Mouse (Mus musculus): ENCODE data around the gene Utp14b. TPM values are rescaled to one million over a fixed set of nuclear protein-coding genes. Genes with fewer than 3 reads are reported as not detected.

The Utp14b gene
- polyA plus RNA-seq, 1 experiment from 2014 or later: 1.8 TPM

DNA sequence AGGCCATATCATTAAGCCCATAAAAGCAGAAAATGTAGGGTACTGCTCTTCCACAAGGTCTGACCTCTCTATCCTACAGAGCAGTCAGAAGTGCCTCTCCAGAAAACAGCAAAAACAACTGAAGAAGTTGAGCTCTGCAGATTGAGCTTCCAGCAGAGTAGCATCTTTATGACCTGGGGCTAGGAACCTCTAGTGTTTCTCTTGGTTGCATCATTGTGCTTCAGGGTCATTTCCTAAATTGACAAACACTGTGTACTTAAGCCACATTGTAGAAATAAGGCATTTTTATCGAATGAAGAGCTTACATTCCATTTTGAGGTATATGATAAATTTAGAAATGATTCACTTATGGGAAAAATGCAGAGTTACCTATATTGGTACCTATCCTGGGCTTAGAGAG is 8.7 kb downstream of the Utp14b start:
- Histone ChIP-seq H3K36me3 (ENCODE audit: control insufficient read depth, insufficient read depth, low read length) (peaks cover 13% of the 10 kb centered on the region; the same call in 1 of the 2 replicates), H3K4me3 (ENCODE audit: low read length) (no peak overlapping the region), H3K9me3 (ENCODE audit: control insufficient read depth, low read length) (no peaks in the 10 kb centered on the region), H3K9ac (ENCODE audit: low read depth, low read length) (no peak overlapping the region), H3K27me3 (replicated peaks; ENCODE audit: control insufficient read depth, insufficient read depth, low read length) (no peaks in the 10 kb centered on the region), H3K4me2 (ENCODE audit: low read length) (no peak overlapping the region), H3K4me1 (ENCODE audit: control insufficient read depth, insufficient read depth, low read depth, low read length) (no peaks in the 10 kb centered on the region), H3K27ac (ENCODE audit: low read depth, low read length) (no peak overlapping the region)
- ATAC-seq: no peak
- 95% methylated on average over 1 of the region's 1 CpGs for WGBS

DNA sequence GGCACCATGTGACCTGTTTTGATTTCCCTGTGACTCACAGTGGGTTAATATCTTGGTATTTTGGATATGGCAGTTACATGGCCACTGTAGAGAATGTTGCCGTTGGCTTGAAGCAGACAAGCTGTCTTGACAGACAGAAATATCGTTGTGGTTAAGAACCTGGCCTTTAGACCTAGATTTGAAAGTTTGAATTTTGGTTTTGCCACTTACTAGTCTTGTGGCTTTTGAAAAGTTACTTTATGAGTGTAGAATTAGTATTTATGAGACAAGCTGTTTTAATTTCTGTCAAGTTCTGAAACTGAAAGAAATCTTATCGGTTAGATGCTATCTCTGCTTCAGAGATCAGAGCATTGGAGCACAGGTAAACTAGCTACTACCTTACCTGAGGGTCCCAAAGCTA is 24.5 kb downstream of the Utp14b start:
- Histone ChIP-seq H3K4me2 (ENCODE audit: low read length) (no peak overlapping the region), H3K27ac (ENCODE audit: low read depth, low read length) (no peak overlapping the region), H3K4me1 (ENCODE audit: control insufficient read depth, insufficient read depth, low read depth, low read length) (no peaks in the 10 kb centered on the region), H3K27me3 (replicated peaks; ENCODE audit: control insufficient read depth, insufficient read depth, low read length) (no peaks in the 10 kb centered on the region), H3K36me3 (ENCODE audit: control insufficient read depth, insufficient read depth, low read length) (no peaks in the 10 kb centered on the region; the same call in 1 of the 2 replicates), H3K4me3 (ENCODE audit: low read length) (no peak overlapping the region), H3K9ac (ENCODE audit: low read depth, low read length) (no peak overlapping the region), H3K9me3 (ENCODE audit: control insufficient read depth, low read length) (no peaks in the 10 kb centered on the region)
- no peak for ATAC-seq
- WGBS: 95% methylated on average over 3 of the region's 3 CpGs

- Histone ChIP-seq H3K9me3 (ENCODE audit: control insufficient read depth, low read length) (no peaks in the 10 kb centered on the region), H3K4me1 (ENCODE audit: control insufficient read depth, insufficient read depth, low read depth, low read length) (no peaks in the 10 kb centered on the region), H3K36me3 (ENCODE audit: control insufficient read depth, insufficient read depth, low read length) (no peaks in the 10 kb centered on the region; the same call in 1 of the 2 replicates), H3K27me3 (replicated peaks; ENCODE audit: control insufficient read depth, insufficient read depth, low read length) (no peaks in the 10 kb centered on the region), H3K9ac (ENCODE audit: low read depth, low read length) (no peak overlapping the region), H3K4me2 (ENCODE audit: low read length) (no peak overlapping the region), H3K4me3 (ENCODE audit: low read length) (no peak overlapping the region), H3K27ac (ENCODE audit: low read depth, low read length) (no peak overlapping the region)
- no peak for ATAC-seq
- 89% methylated on average over 8 of the region's 8 CpGs for WGBS
These were observed 26.3 kb downstream of the Utp14b start for GRCm38 (mm10) chr1:78684128-78684527.

- Histone ChIP-seq H3K36me3 (ENCODE audit: control insufficient read depth, insufficient read depth, low read length) (peaks cover 4% of the 10 kb centered on the region), H3K9me3 (ENCODE audit: control insufficient read depth, low read length) (no peaks in the 10 kb centered on the region), H3K9ac (ENCODE audit: low read depth, low read length) (no peak overlapping the region), H3K27me3 (replicated peaks; ENCODE audit: control insufficient read depth, insufficient read depth, low read length) (no peaks in the 10 kb centered on the region), H3K4me3 (ENCODE audit: low read length) (no peak overlapping the region), H3K4me2 (ENCODE audit: low read length) (no peak overlapping the region), H3K4me1 (ENCODE audit: control insufficient read depth, insufficient read depth, low read depth, low read length) (no peaks in the 10 kb centered on the region), H3K27ac (ENCODE audit: low read depth, low read length) (no peak overlapping the region)
- peak; percentile 63; the same call in 1 of the 2 replicates for ATAC-seq
These were observed 29.0 kb downstream of the Utp14b start for GRCm38 (mm10) chr1:78686872-78687271.

- 90% methylated on average over 7 of the region's 7 CpGs for WGBS
- no peak overlapping the region for H3K9ac ChIP-seq (ENCODE audit: low read depth, low read length)
- H3K4me3 ChIP-seq (ENCODE audit: low read length): no peak overlapping the region
- H3K27me3 ChIP-seq (replicated peaks; ENCODE audit: control insufficient read depth, insufficient read depth, low read length): no peaks in the 10 kb centered on the region
- ATAC-seq: no peak
- no peak overlapping the region for H3K4me2 ChIP-seq (ENCODE audit: low read length)
- H3K27ac ChIP-seq (ENCODE audit: low read depth, low read length): no peak overlapping the region
- no peaks in the 10 kb centered on the region for H3K9me3 ChIP-seq (ENCODE audit: control insufficient read depth, low read length)
- no peaks in the 10 kb centered on the region for H3K4me1 ChIP-seq (ENCODE audit: control insufficient read depth, insufficient read depth, low read depth, low read length)
- H3K36me3 ChIP-seq (ENCODE audit: control insufficient read depth, insufficient read depth, low read length): peaks cover 4% of the 10 kb centered on the region; the same call in 1 of the 2 replicates
These were observed 30.3 kb downstream of the Utp14b start for GRCm38 (mm10) chr1:78688149-78688548.

DNA sequence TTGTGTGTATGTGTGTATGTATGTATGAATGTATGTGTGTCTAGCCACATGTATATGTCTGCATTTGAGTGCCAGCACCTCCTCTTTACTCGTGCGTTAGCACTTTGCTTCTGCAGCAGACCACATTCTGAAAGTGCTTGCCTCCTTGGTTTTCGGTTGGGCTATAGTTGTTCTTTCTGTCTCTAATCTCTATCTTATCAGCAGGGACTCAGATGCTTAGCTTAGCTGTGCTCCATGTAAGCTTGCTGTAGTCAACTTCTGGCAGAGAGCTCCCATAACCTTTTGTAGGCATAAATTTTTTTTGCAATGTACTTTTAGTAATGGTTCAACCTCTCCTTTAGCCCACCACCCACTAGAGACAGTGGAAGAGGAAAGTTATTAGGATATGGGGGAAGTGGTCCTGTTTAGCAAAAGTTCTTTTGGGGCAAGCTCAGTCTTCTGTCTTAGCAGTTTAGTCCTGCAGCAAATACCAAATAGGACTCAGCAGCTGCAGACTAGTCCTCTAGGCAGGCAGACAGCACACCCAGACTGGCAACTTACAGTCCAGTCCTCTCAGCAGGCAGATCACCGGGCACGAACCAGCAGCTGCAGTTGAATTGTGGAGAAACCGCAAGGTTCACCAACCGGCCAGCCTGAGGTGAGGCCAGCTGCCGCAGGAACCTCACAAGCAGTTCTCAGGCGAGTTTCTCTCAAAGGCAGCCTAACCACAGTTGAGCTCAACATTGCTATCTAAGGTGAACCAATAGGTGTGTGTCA is 36.8 kb downstream of the Utp14b start:
- H3K4me2 ChIP-seq (ENCODE audit: low read length): no peak overlapping the region
- no peak overlapping the region for H3K27ac ChIP-seq (ENCODE audit: low read depth, low read length)
- peaks cover 27% of the 10 kb centered on the region for H3K36me3 ChIP-seq (ENCODE audit: control insufficient read depth, insufficient read depth, low read length)
- H3K27me3 ChIP-seq (replicated peaks; ENCODE audit: control insufficient read depth, insufficient read depth, low read length): no peaks in the 10 kb centered on the region
- no peak overlapping the region for H3K9ac ChIP-seq (ENCODE audit: low read depth, low read length)
- no peak for ATAC-seq
- H3K4me1 ChIP-seq (ENCODE audit: control insufficient read depth, insufficient read depth, low read depth, low read length): no peaks in the 10 kb centered on the region
- 95% methylated on average over 9 of the region's 9 CpGs for WGBS
- H3K4me3 ChIP-seq (ENCODE audit: low read length): no peak overlapping the region
- H3K9me3 ChIP-seq (ENCODE audit: control insufficient read depth, low read length): no peaks in the 10 kb centered on the region

GRCm38 (mm10) chr1:78696305-78696704 is 38.5 kb downstream of the Utp14b start:
- no peak for ATAC-seq
- WGBS: 93% methylated on average over 2 of the region's 2 CpGs
- Histone ChIP-seq H3K27me3 (replicated peaks; ENCODE audit: control insufficient read depth, insufficient read depth, low read length) (no peaks in the 10 kb centered on the region), H3K9ac (ENCODE audit: low read depth, low read length) (no peak overlapping the region), H3K27ac (ENCODE audit: low read depth, low read length) (no peak overlapping the region), H3K4me2 (ENCODE audit: low read length) (no peak overlapping the region), H3K4me3 (ENCODE audit: low read length) (no peak overlapping the region), H3K9me3 (ENCODE audit: control insufficient read depth, low read length) (no peaks in the 10 kb centered on the region), H3K4me1 (ENCODE audit: control insufficient read depth, insufficient read depth, low read depth, low read length) (no peaks in the 10 kb centered on the region), H3K36me3 (ENCODE audit: control insufficient read depth, insufficient read depth, low read length) (peaks cover 29% of the 10 kb centered on the region)

DNA sequence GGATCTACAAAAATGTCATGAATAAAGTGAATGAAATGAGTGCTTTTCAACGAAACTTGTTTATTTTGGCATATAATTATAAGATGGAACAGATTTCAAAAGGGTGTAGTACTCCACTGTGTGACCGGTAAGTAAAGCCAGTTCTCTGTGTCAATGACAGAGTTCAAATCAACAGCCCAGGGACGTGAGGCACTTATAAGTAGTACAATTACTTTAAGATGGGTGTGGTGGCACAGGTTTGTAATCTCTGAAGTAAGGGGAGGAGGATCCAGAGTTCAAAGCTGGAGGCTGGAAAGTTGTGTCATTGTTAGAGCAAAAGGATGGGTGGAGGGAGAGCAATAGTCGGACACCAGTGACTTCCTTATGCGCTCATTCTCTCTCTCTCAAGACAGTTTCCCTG is 39.1 kb downstream of the Utp14b start:
- ATAC-seq: no peak
- no peak overlapping the region for H3K9ac ChIP-seq (ENCODE audit: low read depth, low read length)
- no peaks in the 10 kb centered on the region for H3K9me3 ChIP-seq (ENCODE audit: control insufficient read depth, low read length)
- H3K4me2 ChIP-seq (ENCODE audit: low read length): no peak overlapping the region
- peaks cover 35% of the 10 kb centered on the region for H3K36me3 ChIP-seq (ENCODE audit: control insufficient read depth, insufficient read depth, low read length)
- H3K4me3 ChIP-seq (ENCODE audit: low read length): no peak overlapping the region
- H3K27ac ChIP-seq (ENCODE audit: low read depth, low read length): no peak overlapping the region
- H3K27me3 ChIP-seq (replicated peaks; ENCODE audit: control insufficient read depth, insufficient read depth, low read length): no peaks in the 10 kb centered on the region
- H3K4me1 ChIP-seq (ENCODE audit: control insufficient read depth, insufficient read depth, low read depth, low read length): no peaks in the 10 kb centered on the region
- WGBS: 89% methylated on average over 5 of the region's 5 CpGs

DNA sequence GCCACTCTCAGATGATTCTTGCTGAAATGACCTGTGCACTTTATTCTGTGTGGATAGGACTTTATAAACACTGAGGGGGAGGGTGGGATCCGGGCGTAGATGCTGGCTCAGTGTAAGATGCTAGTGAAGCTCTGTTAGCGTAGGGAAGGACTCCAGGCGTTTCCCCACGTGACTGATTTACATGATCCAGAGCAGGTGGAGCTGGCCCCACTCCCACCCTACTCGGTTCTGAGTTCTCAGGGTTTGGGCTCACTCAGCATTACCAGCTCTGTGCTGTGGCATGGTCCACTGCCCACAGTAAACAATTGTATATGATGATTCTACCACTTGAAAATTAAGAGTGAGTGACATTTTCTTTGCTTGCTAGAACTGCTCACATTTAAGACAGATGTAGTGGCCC is 40.3 kb downstream of the Utp14b start:
- peaks cover 38% of the 10 kb centered on the region for H3K36me3 ChIP-seq (ENCODE audit: control insufficient read depth, insufficient read depth, low read length)
- peak; percentile 54 for ATAC-seq

More for the DNA sequence above, 40.3 kb downstream of the Utp14b start:
- H3K4me1 ChIP-seq (ENCODE audit: control insufficient read depth, insufficient read depth, low read depth, low read length): no peaks in the 10 kb centered on the region
- no peak overlapping the region for H3K4me3 ChIP-seq (ENCODE audit: low read length)
- no peaks in the 10 kb centered on the region for H3K9me3 ChIP-seq (ENCODE audit: control insufficient read depth, low read length)
- H3K4me2 ChIP-seq (ENCODE audit: low read length): no peak overlapping the region
- no peaks in the 10 kb centered on the region for H3K27me3 ChIP-seq (replicated peaks; ENCODE audit: control insufficient read depth, insufficient read depth, low read length)
- H3K27ac ChIP-seq (ENCODE audit: low read depth, low read length): no peak overlapping the region
- WGBS: 75% methylated on average over 6 of the region's 6 CpGs
- H3K9ac ChIP-seq (ENCODE audit: low read depth, low read length): no peak overlapping the region
